Mouse (Mus musculus): ENCODE measurements at regions not wholly inside any gene's neighbourhood (a gene's known extent, or its start where the extent isn't known, plus 50 kb on each side); places are given as distances from the start of the nearest gene placed in this dataset.

DNA sequence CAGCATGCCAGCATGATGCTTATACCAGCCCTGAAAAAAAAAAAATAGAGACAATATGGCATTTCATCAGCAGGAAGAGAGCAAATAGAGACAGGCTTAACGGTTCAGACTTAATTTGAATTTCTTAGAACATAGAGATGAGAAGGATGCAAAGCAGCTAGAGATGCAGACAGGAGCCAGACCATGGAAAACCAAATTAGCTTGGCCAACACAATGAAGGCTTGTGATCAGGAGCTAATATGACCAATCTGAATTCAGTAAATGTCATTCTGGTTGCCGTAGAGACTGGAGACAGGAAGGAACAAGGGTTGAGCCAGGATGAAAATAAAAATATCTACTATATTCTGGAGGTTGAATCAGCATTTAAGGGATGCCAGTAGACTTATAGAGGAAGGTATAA is 248.3 kb upstream of the Gm10192 start:
- TF ChIP-seq CTCF (IDR thresholded peaks at IDR 0.05; ENCODE audit: borderline replicate concordance, insufficient read depth, low read depth, low read length) (no peak), POLR2A (IDR thresholded peaks at IDR 0.05; ENCODE audit: borderline replicate concordance, insufficient read depth, low read length) (no peak)

Data from cerebellum, adult 2 months (tissue).